Mouse (Mus musculus) CH12.LX (cell line): ENCODE results near the gene Cpxm1. TPM values are rescaled to one million over a fixed set of nuclear protein-coding genes. Genes with fewer than 3 reads are reported as not detected.

Experiments used
- DNase-seq: peaks from one replicate; pipeline ENCODE4 v3.0.0-alpha.2; 2013; ENCODE audit errors: extremely low read depth
- H3K27ac ChIP-seq: 2 replicates; pipeline ENCODE4 v1.5.1; 2012; ENCODE audit warnings: low read depth, mild to moderate bottlenecking, control low read depth, moderate library complexity; ENCODE audit not compliant: insufficient read depth
- H3K27me3 ChIP-seq: replicated peaks from 2 replicates; pipeline ENCODE3; 2012; ENCODE audit warnings: inconsistent platforms
- H3K36me3 ChIP-seq, 2 experiments: replicated peaks in 1 of 2; 2 replicates each; pipeline versions ENCODE3 to v1.6.1; 2012; ENCODE audit warnings: inconsistent platforms in 1 of 2, low read length in 1 of 2, mild to moderate bottlenecking in 1 of 2, mixed read lengths in 1 of 2, moderate library complexity in 1 of 2; ENCODE audit not compliant: control insufficient read depth in 1 of 2, insufficient read depth in 1 of 2
- H3K4me1 ChIP-seq, 2 experiments: 2 replicates each; pipeline ENCODE4 v1.6.1; 2012; ENCODE audit warnings: inconsistent platforms in 1 of 2, moderate library complexity in 1 of 2; ENCODE audit not compliant: insufficient read depth in 2 of 2, control insufficient read depth in 1 of 2
- H3K4me2 ChIP-seq: 2 replicates; pipeline ENCODE4 v1.6.1; 2012; ENCODE audit warnings: low read depth, mild to moderate bottlenecking, control low read depth; ENCODE audit not compliant: poor library complexity, insufficient read depth, severe bottlenecking
- H3K4me3 ChIP-seq, 3 experiments: fragments of 150-350 bp in 1 of 3; sonication (generic) in 1 of 3; replicated peaks in 1 of 3; 2 replicates each; pipeline versions ENCODE3 to v1.5.1; 2011 to 2012; ENCODE audit warnings: low read depth in 2 of 3, low read length in 2 of 3, mild to moderate bottlenecking in 2 of 3, moderate library complexity in 2 of 3, control low read depth in 1 of 3, improper control_type of control experiment in 1 of 3, inconsistent platforms in 1 of 3, mixed read lengths in 1 of 3; ENCODE audit not compliant: poor library complexity in 1 of 3
- H3K79me2 ChIP-seq: replicated peaks from 2 replicates; pipeline ENCODE4 v1.6.1; 2012; ENCODE audit warnings: mild to moderate bottlenecking, moderate library complexity; ENCODE audit not compliant: control insufficient read depth, poor library complexity, insufficient read depth, severe bottlenecking; ENCODE audit errors: extremely low read depth
- H3K9ac ChIP-seq: 2 replicates; pipeline ENCODE4 v1.6.1; 2012; ENCODE audit warnings: low read depth, mild to moderate bottlenecking, control low read depth, moderate library complexity; ENCODE audit not compliant: insufficient read depth
- H3K9me3 ChIP-seq: replicated peaks from 2 replicates; pipeline ENCODE3; 2012; ENCODE audit warnings: low read length, inconsistent platforms, mixed read lengths
- BHLHE40 ChIP-seq: IDR thresholded peaks from 2 replicates; pipeline ENCODE4 v1.6.1; 2011; ENCODE audit warnings: mild to moderate bottlenecking, low read depth, low read length, improper control_type of control experiment
- E2F4 ChIP-seq: IDR thresholded peaks from 2 replicates; pipeline ENCODE4 v1.6.1; 2011; ENCODE audit warnings: low read depth, low read length, improper control_type of control experiment; ENCODE audit not compliant: insufficient replicate concordance
- EP300 ChIP-seq: IDR thresholded peaks from 2 replicates; pipeline ENCODE4 v1.6.1; 2011; ENCODE audit warnings: low read length, improper control_type of control experiment
- ETS1 ChIP-seq: conservative IDR thresholded peaks from 2 replicates; pipeline ENCODE4 v1.6.1; 2012; ENCODE audit warnings: low read depth, mild to moderate bottlenecking, inconsistent platforms, low read length, improper control_type of control experiment, moderate library complexity
- IRF4 ChIP-seq: IDR thresholded peaks from 2 replicates; pipeline ENCODE4 v1.6.1; 2014; ENCODE audit warnings: low read depth, mild to moderate bottlenecking, inconsistent platforms, low read length, improper control_type of control experiment
- JUN ChIP-seq: IDR thresholded peaks from 2 replicates; pipeline ENCODE4 v1.6.1; 2011; ENCODE audit warnings: low read depth, mild to moderate bottlenecking, low read length, improper control_type of control experiment, moderate library complexity; ENCODE audit not compliant: insufficient read depth
- JUND ChIP-seq: conservative IDR thresholded peaks from 2 replicates; pipeline ENCODE4 v1.6.1; 2011; ENCODE audit warnings: low read depth, low read length, improper control_type of control experiment
- MAX ChIP-seq: IDR thresholded peaks from 2 replicates; pipeline ENCODE4 v1.6.1; 2011; ENCODE audit warnings: low read length, improper control_type of control experiment
- MAZ ChIP-seq: IDR thresholded peaks from 2 replicates; pipeline ENCODE4 v1.6.1; 2012; ENCODE audit warnings: low read depth, mild to moderate bottlenecking, inconsistent platforms, low read length, improper control_type of control experiment, moderate library complexity
- MEF2A ChIP-seq: IDR thresholded peaks from 2 replicates; pipeline ENCODE4 v1.6.1; 2014; ENCODE audit warnings: low read depth, mild to moderate bottlenecking, inconsistent platforms, low read length, improper control_type of control experiment, borderline replicate concordance
- MXI1 ChIP-seq: IDR thresholded peaks from 2 replicates; pipeline ENCODE4 v1.6.1; 2011; ENCODE audit warnings: mild to moderate bottlenecking, low read depth, low read length, improper control_type of control experiment
- MYC ChIP-seq: IDR thresholded peaks from 2 replicates; pipeline ENCODE4 v1.6.1; 2011; ENCODE audit warnings: low read depth, mild to moderate bottlenecking, improper control_type of control experiment, low read length
- NELFE ChIP-seq: IDR thresholded peaks from 2 replicates; pipeline ENCODE4 v1.6.1; 2011; ENCODE audit warnings: low read depth, low read length, improper control_type of control experiment
- NRF1 ChIP-seq: IDR thresholded peaks from 2 replicates; pipeline ENCODE4 v1.6.1; 2014; ENCODE audit warnings: low read depth, mild to moderate bottlenecking, inconsistent platforms, low read length, improper control_type of control experiment, moderate library complexity
- PAX5 ChIP-seq: IDR thresholded peaks from 2 replicates; pipeline ENCODE4 v1.6.1; 2012; ENCODE audit warnings: low read length, inconsistent platforms, mixed read lengths
- POLR2A ChIP-seq: IDR thresholded peaks from 2 replicates; pipeline ENCODE4 v1.6.1; 2011; ENCODE audit warnings: low read depth, mild to moderate bottlenecking, improper control_type of control experiment, low read length
- RCOR1 ChIP-seq: conservative IDR thresholded peaks from 2 replicates; pipeline ENCODE4 v1.6.1; 2012; ENCODE audit warnings: low read depth, mild to moderate bottlenecking, inconsistent platforms, low read length, improper control_type of control experiment
- SMC3 ChIP-seq: IDR thresholded peaks from 2 replicates; pipeline ENCODE4 v1.6.1; 2011; ENCODE audit warnings: low read depth, low read length, improper control_type of control experiment
- TBP ChIP-seq: conservative IDR thresholded peaks from 2 replicates; pipeline ENCODE4 v1.6.1; 2011; ENCODE audit warnings: low read depth, low read length, improper control_type of control experiment
- UBTF ChIP-seq: IDR thresholded peaks from 2 replicates; pipeline ENCODE4 v1.6.1; 2012; ENCODE audit warnings: low read depth, mild to moderate bottlenecking, inconsistent platforms, low read length, improper control_type of control experiment, moderate library complexity
- USF1 ChIP-seq: IDR thresholded peaks from 2 replicates; pipeline ENCODE4 v1.6.1; 2014; ENCODE audit warnings: low read depth, mild to moderate bottlenecking, inconsistent platforms, low read length, improper control_type of control experiment
- ZKSCAN1 ChIP-seq: IDR thresholded peaks from 2 replicates; pipeline ENCODE4 v1.6.1; 2012; ENCODE audit warnings: low read depth, inconsistent platforms, low read length, improper control_type of control experiment, borderline replicate concordance
- ZMIZ1 ChIP-seq: IDR thresholded peaks from 2 replicates; pipeline ENCODE4 v1.6.1; 2012; ENCODE audit warnings: low read depth, mild to moderate bottlenecking, inconsistent platforms, low read length, improper control_type of control experiment
- dilution Hi-C: fragments of 300-500 bp; cut with MboI; formaldehyde crosslinking; loops from 2 replicates; pipeline ENCODE4 v1.14.3; 2020; ENCODE audit warnings: low sequenced_read_pairs; ENCODE audit not compliant: extremely low pct_unique_long_range_greater_than_20kb, extremely low pct_ligation_motif_present
- in situ Hi-C: fragments of 300-500 bp; cut with MboI; formaldehyde crosslinking; loops from 3 replicates; pipeline ENCODE4 v1.14.3; 2019; ENCODE audit warnings: low sequenced_read_pairs, low pct_ligation_motif_present, low pct_unique_long_range_greater_than_20kb, mixed read lengths
- polyA plus RNA-seq: library from polyadenylated mRNA; unstranded; fragments of >175 nt; gene quantifications from 2 replicates; pipeline ENCODE4 v1.2.1, GENCODE M21; 2012; ENCODE audit warnings: low read depth; ENCODE audit not compliant: insufficient read length
- total RNA-seq, 2 experiments: library from RNA; depleted of rRNA; stranded (reverse); fragments of 300-350 nt in 1 of 2; fragments of >200 nt in 1 of 2; gene quantifications; 2 replicates each; pipeline ENCODE4 v1.2.3; 2012 to 2014

Gene Cpxm1
- total and polyA plus RNA-seq, 3 experiments, result 0.13 to 0.31 (median 0.20) TPM

GRCm38 (mm10) chr2:130386212-130386611, 11.2 kb downstream of the Cpxm1 start:
- TF ChIP-seq ZKSCAN1, result no peak
- no peak for TF ChIP-seq IRF4
- no peak for TF ChIP-seq RCOR1
- no peak for TF ChIP-seq USF1
- TF ChIP-seq UBTF, result no peak
- TF ChIP-seq POLR2A, result no peak
- TF ChIP-seq E2F4, result no peak
- no peak for TF ChIP-seq MYC
- TF ChIP-seq SMC3, result no peak
- no peak for TF ChIP-seq PAX5
- no peak for TF ChIP-seq BHLHE40
- no peak for TF ChIP-seq MEF2A
- no peak for TF ChIP-seq TBP
- no peak for TF ChIP-seq NELFE
- no peak for TF ChIP-seq EP300
- TF ChIP-seq JUN, result no peak
- no peak for TF ChIP-seq ETS1
- TF ChIP-seq MXI1, result no peak
- TF ChIP-seq MAZ, result no peak
- TF ChIP-seq ZMIZ1, result no peak
- TF ChIP-seq, all 38 proteins: peak for 0
- H3K9ac ChIP-seq, result no peak overlapping the region
- dilution Hi-C loops, result no loop called here
- DNase-seq, result no peak
- peaks cover 0 to 6% of the 10 kb centered on the region in 2 experiments; a peak in 2 of 4 replicates for H3K4me1 ChIP-seq
- no peak overlapping the region for H3K4me2 ChIP-seq
- no peaks in the 10 kb centered on the region for H3K79me2 ChIP-seq
- no peak overlapping the region for H3K27ac ChIP-seq
- H3K36me3 ChIP-seq, result no peaks in the 10 kb centered on the region
- H3K9me3 ChIP-seq, result no peaks in the 10 kb centered on the region
- peaks cover 18% of the 10 kb centered on the region for H3K27me3 ChIP-seq
- no peak overlapping the region for H3K4me3 ChIP-seq
- in situ Hi-C loops, result no loop called here

GRCm38 (mm10) chr2:130383895-130384294, 13.5 kb downstream of the Cpxm1 start:
- H3K79me2 ChIP-seq, result no peaks in the 10 kb centered on the region
- H3K9ac ChIP-seq, result no peak overlapping the region
- H3K27ac ChIP-seq, result no peak overlapping the region
- H3K4me3 ChIP-seq, result no peak overlapping the region
- H3K27me3 ChIP-seq, result peaks cover 18% of the 10 kb centered on the region
- dilution Hi-C loops, result no loop called here
- no peak for DNase-seq
- no peaks in the 10 kb centered on the region for H3K36me3 ChIP-seq
- H3K9me3 ChIP-seq, result no peaks in the 10 kb centered on the region
- H3K4me1 ChIP-seq, result no peaks in the 10 kb centered on the region
- no peak overlapping the region for H3K4me2 ChIP-seq
- TF ChIP-seq JUND (no peak), PAX5 (no peak), USF1 (no peak), JUN (no peak), BHLHE40 (no peak), NRF1 (no peak), MAX (no peak), MYC (no peak)
- in situ Hi-C loops, result no loop called here
